ENCODE assay signal across 10 mouse cellular contexts in genomic region chr4:154985151-154985777, GRCm38 (mm10). TPM values are rescaled to one million over a fixed set of nuclear protein-coding genes. Genes with fewer than 3 reads are reported as not detected.
DNase-seq lines count a peak whose midpoint lies in the region; ATAC-seq lines count a peak whose summit lies in the region.
"Had no signal": no experiment of that assay in that cellular context is flagged by ENCODE, and none has a peak within 500 bp of the region (broad histone marks: within the 10 kb centered on the region; RNA-seq: fewer than 3 reads in every experiment).

No protein-coding gene starts in this region.

- H3K4me3 ChIP-seq in hindbrain, embryonic 13.5 days, result no peak overlapping the region
- H3K4me3 ChIP-seq in hindbrain, embryonic 14.5 days (replicated peaks; ENCODE audit: low read length), result no peak overlapping the region
- H3K4me3 ChIP-seq in neural tube, embryonic 12.5 days, result no peak overlapping the region
- no peak overlapping the region for H3K4me3 ChIP-seq in neural tube, embryonic 15.5 days (replicated peaks)
- H3K4me3 ChIP-seq: embryonic facial prominence, embryonic 12.5 days; lung, embryonic 15.5 days had no signal

- H3K9me3 ChIP-seq in hindbrain, embryonic 13.5 days, result no peaks in the 10 kb centered on the region
- H3K9me3 ChIP-seq in hindbrain, embryonic 14.5 days (ENCODE audit: control insufficient read depth, low read length), result no peaks in the 10 kb centered on the region
- H3K9me3 ChIP-seq in neural tube, embryonic 12.5 days, result no peaks in the 10 kb centered on the region
- H3K9me3 ChIP-seq in neural tube, embryonic 15.5 days (replicated peaks), result no peaks in the 10 kb centered on the region
- H3K9me3 ChIP-seq: embryonic facial prominence, embryonic 12.5 days; lung, embryonic 15.5 days had no signal

- 68% methylated on average over 5 of the region's 5 CpGs for WGBS in hindbrain, embryonic 13.5 days
- 61% methylated on average over 5 of the region's 5 CpGs for WGBS in hindbrain, embryonic 14.5 days
- WGBS in neural tube, embryonic 12.5 days, result 74% methylated on average over 5 of the region's 5 CpGs
- WGBS in neural tube, embryonic 15.5 days, result 74% methylated on average over 5 of the region's 5 CpGs

- H3K4me1 ChIP-seq in hindbrain, embryonic 13.5 days (replicated peaks), result peaks cover 22% of the 10 kb centered on the region
- H3K4me1 ChIP-seq in hindbrain, embryonic 14.5 days (replicated peaks; ENCODE audit: control insufficient read depth, insufficient read depth, low read length), result 0 out of 2 replicates have a peak, but pooled peaks cover 11% of the 10 kb centered on the region
- peaks cover 16% of the 10 kb centered on the region for H3K4me1 ChIP-seq in neural tube, embryonic 12.5 days
- peaks cover 14% of the 10 kb centered on the region for H3K4me1 ChIP-seq in neural tube, embryonic 15.5 days

- peak overlapping the region; percentile 60; the same call in 1 of the 2 replicates for H3K9ac ChIP-seq in hindbrain, embryonic 13.5 days
- H3K9ac ChIP-seq in hindbrain, embryonic 14.5 days, result no peak overlapping the region
- no peak overlapping the region for H3K9ac ChIP-seq in neural tube, embryonic 12.5 days
- H3K9ac ChIP-seq in neural tube, embryonic 15.5 days (replicated peaks), result no peak overlapping the region
- H3K9ac ChIP-seq: embryonic facial prominence, embryonic 12.5 days; lung, embryonic 15.5 days had no signal

- H3K36me3 ChIP-seq in hindbrain, embryonic 13.5 days, result peaks cover 12% of the 10 kb centered on the region
- peaks cover 12% of the 10 kb centered on the region for H3K36me3 ChIP-seq in hindbrain, embryonic 14.5 days (replicated peaks; ENCODE audit: control insufficient read depth, insufficient read depth)
- H3K36me3 ChIP-seq in neural tube, embryonic 12.5 days, result peaks cover 13% of the 10 kb centered on the region
- H3K36me3 ChIP-seq in neural tube, embryonic 15.5 days, result peaks cover 11% of the 10 kb centered on the region

- peak; percentile 45 for DNase-seq in embryo, embryonic 10 days (ENCODE audit: low spot score)
- no peak for DNase-seq in embryo, embryonic 11 days
- no peak for DNase-seq in hindbrain, embryonic 14.5 days (ENCODE audit: low spot score)
- no peak for DNase-seq in cerebellum, adult 11-12 months
- no peak for DNase-seq in frontal cortex, postnatal 14 days (ENCODE audit: low spot score in 2 of 2)

- ATAC-seq in hindbrain, embryonic 13.5 days (ENCODE audit: low FRiP score), result no peak
- no peak for ATAC-seq in hindbrain, embryonic 14.5 days (ENCODE audit: low FRiP score)
- ATAC-seq in neural tube, embryonic 12.5 days (ENCODE audit: low FRiP score, low read depth), result no peak
- ATAC-seq in neural tube, embryonic 15.5 days (ENCODE audit: low FRiP score), result no peak

- H3K27ac ChIP-seq in hindbrain, embryonic 13.5 days, result no peak overlapping the region
- H3K27ac ChIP-seq in hindbrain, embryonic 14.5 days, result no peak overlapping the region
- H3K27ac ChIP-seq in neural tube, embryonic 12.5 days, result no peak overlapping the region
- H3K27ac ChIP-seq in neural tube, embryonic 15.5 days (replicated peaks), result no peak overlapping the region
- H3K27ac ChIP-seq: embryonic facial prominence, embryonic 12.5 days; lung, embryonic 15.5 days had no signal

- no peak overlapping the region for H3K4me2 ChIP-seq in hindbrain, embryonic 13.5 days
- H3K4me2 ChIP-seq in hindbrain, embryonic 14.5 days (replicated peaks), result no peak overlapping the region
- 0 out of 2 replicates have a peak overlapping the region, but pooled peaks have one; percentile 37 for H3K4me2 ChIP-seq in neural tube, embryonic 12.5 days (replicated peaks)
- H3K4me2 ChIP-seq in neural tube, embryonic 15.5 days, result no peak overlapping the region

- H3K27me3 ChIP-seq in hindbrain, embryonic 13.5 days, result peaks cover 34% of the 10 kb centered on the region
- H3K27me3 ChIP-seq in hindbrain, embryonic 14.5 days (ENCODE audit: control insufficient read depth, insufficient read depth, low read length), result no peaks in the 10 kb centered on the region
- H3K27me3 ChIP-seq in neural tube, embryonic 12.5 days (replicated peaks), result peaks cover 20% of the 10 kb centered on the region; the same call in 1 of the 2 replicates
- no peaks in the 10 kb centered on the region; the same call in 1 of the 2 replicates for H3K27me3 ChIP-seq in neural tube, embryonic 15.5 days (replicated peaks)

RNA-seq across cellular contexts. Expression of gene Pank4, which starts 21.3 kb away (rescaled TPM):
- 37.4 and 38.1 TPM in 2 replicates for polyA plus RNA-seq in hindbrain, embryonic 13.5 days (2015; fragmentation: Nextera tagmentation; extraction: Ambion mirVana)
- 34.1 and 34.4 TPM in 2 replicates for polyA plus RNA-seq in hindbrain, embryonic 14.5 days (2014; fragmentation: Nextera tagmentation; extraction: Ambion mirVana)
- 41.2 and 46.3 TPM in 2 replicates for polyA plus RNA-seq in neural tube, embryonic 12.5 days (2016; fragmentation: Nextera tagmentation; extraction: Ambion mirVana)
- 37.4 and 40.6 TPM in 2 replicates for polyA plus RNA-seq in neural tube, embryonic 15.5 days (2015; fragmentation: Nextera tagmentation; extraction: Ambion mirVana)

RNA-seq across cellular contexts. Expression of gene Hes5, which starts 24.5 kb away (rescaled TPM):
- 154 and 185 TPM in 2 replicates for polyA plus RNA-seq in hindbrain, embryonic 13.5 days (2015; fragmentation: Nextera tagmentation; extraction: Ambion mirVana)
- 70.0 and 102 TPM in 2 replicates for polyA plus RNA-seq in hindbrain, embryonic 14.5 days (2014; fragmentation: Nextera tagmentation; extraction: Ambion mirVana)
- 396 and 412 TPM in 2 replicates for polyA plus RNA-seq in neural tube, embryonic 12.5 days (2016; fragmentation: Nextera tagmentation; extraction: Ambion mirVana)
- polyA plus RNA-seq in neural tube, embryonic 15.5 days (2015; fragmentation: Nextera tagmentation; extraction: Ambion mirVana), result 80.3 and 113 TPM in 2 replicates

RNA-seq across cellular contexts. Expression of gene Tnfrsf14, which starts 56.9 kb away (rescaled TPM):
- polyA plus RNA-seq in hindbrain, embryonic 13.5 days (2015; fragmentation: Nextera tagmentation; extraction: Ambion mirVana), result 0.22 and 0.25 TPM in 2 replicates
- polyA plus RNA-seq in hindbrain, embryonic 14.5 days (2014; fragmentation: Nextera tagmentation; extraction: Ambion mirVana), result 0.40 TPM in 1 of 2 replicates, not detected in the other
- 0.34 and 1.2 TPM in 2 replicates for polyA plus RNA-seq in neural tube, embryonic 12.5 days (2016; fragmentation: Nextera tagmentation; extraction: Ambion mirVana)
- polyA plus RNA-seq in neural tube, embryonic 15.5 days (2015; fragmentation: Nextera tagmentation; extraction: Ambion mirVana), result 0.37 and 1.4 TPM in 2 replicates
